Mouse (Mus musculus) CD4-positive, CD25-positive, alpha-beta regulatory T cell, adult 9 weeks (primary cell): ENCODE data around the gene Trat1. TPM values are rescaled to one million over a fixed set of nuclear protein-coding genes. Genes with fewer than 3 reads are reported as not detected.

ENCODE experiments used
- polyA plus RNA-seq: library from polyadenylated mRNA; unstranded; fragments of 100-300 nt; shearing (Covaris generic); gene quantifications from one replicate; pipeline ENCODE4 v1.2.1, GENCODE M21; 2017

Gene Trat1
- polyA plus RNA-seq, result 168 TPM

DNA sequence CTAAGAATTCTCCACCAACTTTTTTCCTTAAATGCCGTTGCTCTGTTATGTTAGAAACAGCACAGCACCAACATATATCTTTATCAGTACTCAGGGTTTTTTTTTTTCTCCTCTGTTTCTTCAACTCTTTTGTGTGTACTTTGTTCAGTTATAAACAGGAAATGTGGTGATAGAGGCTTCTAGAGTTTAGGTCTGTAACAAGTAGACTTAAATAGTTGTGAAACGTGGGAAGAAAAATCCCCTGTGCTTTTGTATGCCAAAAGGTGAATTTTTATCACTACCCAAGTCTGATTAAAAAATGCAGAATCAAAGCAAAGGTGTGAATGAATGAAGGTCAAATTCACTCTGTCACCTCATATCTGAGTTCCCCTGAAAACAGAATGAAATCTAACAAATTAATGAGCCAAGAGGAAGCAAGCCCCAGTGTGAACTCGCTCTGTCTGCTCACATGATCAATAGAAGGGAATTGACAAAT, at the start of gene Trat1:
Gene Trat1 (minus strand): TSS at position 51 of the 475 bp plus-strand sequence.

DNA sequence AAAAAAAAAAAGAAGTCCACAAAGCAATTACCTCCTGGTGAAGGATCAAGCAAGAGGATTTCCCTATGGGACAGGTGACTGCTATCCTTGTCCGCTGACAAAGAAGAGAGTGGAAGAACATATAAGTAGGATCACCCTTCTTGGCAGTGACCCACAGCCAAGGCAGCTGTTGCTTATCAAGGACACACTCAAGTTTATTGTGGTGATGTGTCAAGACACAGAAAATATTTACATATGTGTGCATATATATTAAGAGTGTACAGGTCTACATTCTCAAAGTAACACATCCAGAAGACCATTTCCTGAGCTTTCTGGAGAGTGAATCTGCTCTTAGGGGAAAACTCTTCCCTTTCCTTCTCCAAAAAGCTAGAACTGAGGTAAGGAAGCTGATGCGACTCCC, 44.9 kb upstream of the Trat1 start, which contains the start of gene Retnlb:
Gene Retnlb (plus strand): TSS at position 162 of the 400 bp plus-strand sequence.

Other genes with a start within 250 kb of the Trat1 start
- gene Retnlb, start 44.8 kb upstream of the Trat1 start, polyA plus RNA-seq, result not detected
- gene Retnla, start 70.5 kb upstream of the Trat1 start, polyA plus RNA-seq, result not detected
- gene Retnlg, start 100.6 kb upstream of the Trat1 start, polyA plus RNA-seq, result not detected
- 3.1 TPM for gene Dzip3, start 222.1 kb upstream of the Trat1 start, polyA plus RNA-seq
- 3.4 TPM for gene Cip2a, start 222.2 kb upstream of the Trat1 start, polyA plus RNA-seq